Mouse (Mus musculus): ENCODE measurements around the gene Zdhhc16. TPM values are rescaled to one million over a fixed set of nuclear protein-coding genes. Genes with fewer than 3 reads are reported as not detected.

Zdhhc16 gene
- total RNA-seq, 2 experiments from 2014 or later = 22.1 to 46.8 TPM

GRCm38 (mm10) chr19:41981595-41981927 is 48.3 kb downstream of the Zdhhc16 start, which contains the start of gene Ubtd1:
Gene Ubtd1, plus strand, starts transcription at chr19:41981763.
- ATAC-seq (replicated peaks; ENCODE audit: low FRiP score, low TSS enrichment, poor library complexity, severe bottlenecking) = no peak

GRCm38 (mm10) chr19:41981931-41982790 is 48.9 kb downstream of the Zdhhc16 start:
- ATAC-seq (replicated peaks; ENCODE audit: low FRiP score, low TSS enrichment, poor library complexity, severe bottlenecking) = no peak

- ATAC-seq (replicated peaks; ENCODE audit: low FRiP score, low TSS enrichment, poor library complexity, severe bottlenecking) = no peak
Observed at GRCm38 (mm10) chr19:41982791-41983150, 49.5 kb downstream of the Zdhhc16 start.

GRCm38 (mm10) chr19:41985994-41986393 is 52.7 kb downstream of the Zdhhc16 start:
- ATAC-seq (replicated peaks; ENCODE audit: low FRiP score, low TSS enrichment, poor library complexity, severe bottlenecking) = no peak

GRCm38 (mm10) chr19:41987206-41987605 is 53.9 kb downstream of the Zdhhc16 start:
- no peak for ATAC-seq (replicated peaks; ENCODE audit: low FRiP score, low TSS enrichment, poor library complexity, severe bottlenecking)

GRCm38 (mm10) chr19:41989810-41990209 is 56.5 kb downstream of the Zdhhc16 start:
- ATAC-seq (replicated peaks; ENCODE audit: low FRiP score, low TSS enrichment, poor library complexity, severe bottlenecking) = no peak

GRCm38 (mm10) chr19:41991926-41992477 is 58.7 kb downstream of the Zdhhc16 start:
- ATAC-seq (replicated peaks; ENCODE audit: low FRiP score, low TSS enrichment, poor library complexity, severe bottlenecking) = no peak

- ATAC-seq (replicated peaks; ENCODE audit: low FRiP score, low TSS enrichment, poor library complexity, severe bottlenecking) = no peak
Observed at GRCm38 (mm10) chr19:41992971-41993370, 59.7 kb downstream of the Zdhhc16 start.

- no peak for ATAC-seq (replicated peaks; ENCODE audit: low FRiP score, low TSS enrichment, poor library complexity, severe bottlenecking)
Observed at GRCm38 (mm10) chr19:41993484-41993883, 60.2 kb downstream of the Zdhhc16 start.

Other genes starting within 250 kb of the Zdhhc16 start
- 0.50 TPM in 1 of 2 replicates, not detected in the other for gene Slit1, start 189.8 kb upstream of the Zdhhc16 start, total RNA-seq (2014; fragmentation: Nextera tagmentation)
- gene Slit1, start 189.8 kb upstream of the Zdhhc16 start, total RNA-seq (2017) = not detected in 2 replicates
- 41.0 and 44.7 TPM in 2 replicates for gene Arhgap19, start 131.4 kb upstream of the Zdhhc16 start, total RNA-seq (2014; fragmentation: Nextera tagmentation)
- gene Arhgap19, start 131.4 kb upstream of the Zdhhc16 start, total RNA-seq (2017) = 34.1 and 40.5 TPM in 2 replicates
- 18.1 and 25.6 TPM in 2 replicates for gene Frat1, start 103.5 kb upstream of the Zdhhc16 start, total RNA-seq (2014; fragmentation: Nextera tagmentation)
- 17.7 and 32.4 TPM in 2 replicates for gene Frat1, start 103.5 kb upstream of the Zdhhc16 start, total RNA-seq (2017)
- 30.5 and 32.9 TPM in 2 replicates for gene Frat2, start 85.3 kb upstream of the Zdhhc16 start, total RNA-seq (2014; fragmentation: Nextera tagmentation)
- gene Frat2, start 85.3 kb upstream of the Zdhhc16 start, total RNA-seq (2017) = 55.8 and 63.7 TPM in 2 replicates
- 21.0 and 31.4 TPM in 2 replicates for gene Rrp12, start 37.3 kb upstream of the Zdhhc16 start, total RNA-seq (2014; fragmentation: Nextera tagmentation)
- 26.5 and 36.0 TPM in 2 replicates for gene Rrp12, start 37.3 kb upstream of the Zdhhc16 start, total RNA-seq (2017)
- 27.0 and 67.3 TPM in 2 replicates for gene Pgam1, start 21.6 kb upstream of the Zdhhc16 start, total RNA-seq (2014; fragmentation: Nextera tagmentation)
- gene Pgam1, start 21.6 kb upstream of the Zdhhc16 start, total RNA-seq (2017) = 30.1 and 34.7 TPM in 2 replicates
- 66.2 and 86.7 TPM in 2 replicates for gene Exosc1, start 57 bp upstream of the Zdhhc16 start, total RNA-seq (2014; fragmentation: Nextera tagmentation)
- 72.9 and 81.2 TPM in 2 replicates for gene Exosc1, start 57 bp upstream of the Zdhhc16 start, total RNA-seq (2017)
- 25.6 and 39.6 TPM in 2 replicates for gene Mms19, start 47.7 kb downstream of the Zdhhc16 start, total RNA-seq (2014; fragmentation: Nextera tagmentation)
- gene Mms19, start 47.7 kb downstream of the Zdhhc16 start, total RNA-seq (2017) = 15.5 and 17.7 TPM in 2 replicates
- 2.3 and 4.8 TPM in 2 replicates for gene Ubtd1, start 48.3 kb downstream of the Zdhhc16 start, total RNA-seq (2014; fragmentation: Nextera tagmentation)
- 1.9 TPM in 1 of 2 replicates, not detected in the other for gene Ubtd1, start 48.3 kb downstream of the Zdhhc16 start, total RNA-seq (2017)
- gene Ankrd2, start 102.5 kb downstream of the Zdhhc16 start, total RNA-seq (2014; fragmentation: Nextera tagmentation) = not detected in 2 replicates
- gene Ankrd2, start 102.5 kb downstream of the Zdhhc16 start, total RNA-seq (2017) = not detected in 2 replicates
- gene Hoga1, start 112.1 kb downstream of the Zdhhc16 start, total RNA-seq (2014; fragmentation: Nextera tagmentation) = not detected in 2 replicates
- not detected in 2 replicates for gene Hoga1, start 112.1 kb downstream of the Zdhhc16 start, total RNA-seq (2017)
- gene 4933411K16Rik, start 118.8 kb downstream of the Zdhhc16 start, total RNA-seq (2014; fragmentation: Nextera tagmentation) = not detected in 2 replicates
- not detected in 2 replicates for gene 4933411K16Rik, start 118.8 kb downstream of the Zdhhc16 start, total RNA-seq (2017)
- 2.1 TPM in 1 of 2 replicates, not detected in the other for gene Morn4, start 152.9 kb downstream of the Zdhhc16 start, total RNA-seq (2014; fragmentation: Nextera tagmentation)
- 0.53 and 0.85 TPM in 2 replicates for gene Morn4, start 152.9 kb downstream of the Zdhhc16 start, total RNA-seq (2017)
- 8.9 and 13.5 TPM in 2 replicates for gene Pi4k2a, start 157.0 kb downstream of the Zdhhc16 start, total RNA-seq (2014; fragmentation: Nextera tagmentation)
- gene Pi4k2a, start 157.0 kb downstream of the Zdhhc16 start, total RNA-seq (2017) = 4.6 and 5.2 TPM in 2 replicates
- 2.2 and 6.1 TPM in 2 replicates for gene Avpi1, start 195.6 kb downstream of the Zdhhc16 start, total RNA-seq (2014; fragmentation: Nextera tagmentation)
- 4.6 TPM in 1 of 2 replicates, not detected in the other for gene Avpi1, start 195.6 kb downstream of the Zdhhc16 start, total RNA-seq (2017)
- gene Marveld1, start 213.9 kb downstream of the Zdhhc16 start, total RNA-seq (2014; fragmentation: Nextera tagmentation) = 3.3 and 6.1 TPM in 2 replicates
- gene Marveld1, start 213.9 kb downstream of the Zdhhc16 start, total RNA-seq (2017) = 4.5 and 5.8 TPM in 2 replicates
- 19.4 and 30.4 TPM in 2 replicates for gene Zfyve27, start 230.5 kb downstream of the Zdhhc16 start, total RNA-seq (2014; fragmentation: Nextera tagmentation)
- 10.7 and 13.4 TPM in 2 replicates for gene Zfyve27, start 230.5 kb downstream of the Zdhhc16 start, total RNA-seq (2017)